Mouse (Mus musculus) megakaryocyte, embryonic 14.5 days (primary cell): ENCODE measurements around the gene Mga.

Experiments used
- FLI1 ChIP-seq: IDR thresholded peaks from 2 replicates; pipeline ENCODE4 v1.6.1; 2012; ENCODE audit warnings: low read length, inconsistent platforms, mixed read lengths
- GATA1 ChIP-seq: IDR thresholded peaks from 3 replicates; pipeline ENCODE4 v1.6.1; 2012; ENCODE audit warnings: mixed read lengths, low read length, inconsistent platforms, borderline replicate concordance

- TF ChIP-seq GATA1 (no peak), FLI1 (no peak)
Observed at GRCm38 (mm10) chr2:119988952-119989351, 91.9 kb downstream of the Mga start.
